Mouse (Mus musculus): Measurements from ENCODE around the gene Jmjd1c. TPM values are rescaled to one million over a fixed set of nuclear protein-coding genes. Genes with fewer than 3 reads are reported as not detected.

Jmjd1c gene
- polyA plus RNA-seq, 1 experiment from 2014 or later, result 15.0 TPM

- Histone ChIP-seq H3K36me3 (replicated peaks; ENCODE audit: insufficient read depth, low read length) (no peaks in the 10 kb centered on the region), H3K4me1 (ENCODE audit: insufficient read depth) (peaks cover 39% of the 10 kb centered on the region), H3K4me2 (ENCODE audit: low read depth, low read length) (no peak overlapping the region), H3K27ac (ENCODE audit: low read depth) (peak overlapping the region; percentile 62), H3K9me3 (ENCODE audit: low read length) (no peaks in the 10 kb centered on the region), H3K9ac (replicated peaks) (no peak overlapping the region), H3K4me3 (ENCODE audit: low read depth, low read length) (no peak overlapping the region), H3K27me3 (ENCODE audit: insufficient read depth, low read length) (no peaks in the 10 kb centered on the region)
- DNase-seq, result no peak
- 51% methylated on average over 3 of the region's 3 CpGs for WGBS (ENCODE audit: insufficient replicate concordance)
- ATAC-seq, result no peak
- no peak for TF ChIP-seq CTCF (IDR thresholded peaks at IDR 0.05; ENCODE audit: low read depth)
- TF ChIP-seq EP300 (IDR thresholded peaks at IDR 0.05; ENCODE audit: low read depth), result no peak
Observed at GRCm38 (mm10) chr10:67184441-67185070, 88.6 kb downstream of the Jmjd1c start.

GRCm38 (mm10) chr10:67185491-67186081 is 89.7 kb downstream of the Jmjd1c start:
- Histone ChIP-seq H3K27me3 (ENCODE audit: insufficient read depth, low read length) (no peaks in the 10 kb centered on the region), H3K4me1 (ENCODE audit: insufficient read depth) (peaks cover 32% of the 10 kb centered on the region), H3K4me2 (ENCODE audit: low read depth, low read length) (peak overlapping the region; percentile 83), H3K27ac (ENCODE audit: low read depth) (peak overlapping the region; percentile 97), H3K36me3 (replicated peaks; ENCODE audit: insufficient read depth, low read length) (peaks cover 4% of the 10 kb centered on the region; the same call in 1 of the 2 replicates), H3K9ac (replicated peaks) (peak overlapping the region; percentile 78), H3K9me3 (ENCODE audit: low read length) (no peaks in the 10 kb centered on the region), H3K4me3 (ENCODE audit: low read depth, low read length) (peak overlapping the region; percentile 73)
- TF ChIP-seq CTCF (IDR thresholded peaks at IDR 0.05; ENCODE audit: low read depth), result peak; percentile 13; the same call in 1 of the 2 replicates
- TF ChIP-seq EP300 (IDR thresholded peaks at IDR 0.05; ENCODE audit: low read depth), result peak; percentile 68
- under 1% methylated on average over 23 of the region's 23 CpGs for WGBS (ENCODE audit: insufficient replicate concordance)
- peak; percentile 76 for DNase-seq
- ATAC-seq, result peak; percentile 94

- peaks cover 26% of the 10 kb centered on the region for H3K4me1 ChIP-seq (ENCODE audit: insufficient read depth)
- no peaks in the 10 kb centered on the region for H3K27me3 ChIP-seq (ENCODE audit: insufficient read depth, low read length)
- peak overlapping the region; percentile 73 for H3K4me3 ChIP-seq (ENCODE audit: low read depth, low read length)
- peak overlapping the region; percentile 83 for H3K4me2 ChIP-seq (ENCODE audit: low read depth, low read length)
- peak overlapping the region; percentile 78 for H3K9ac ChIP-seq (replicated peaks)
- TF ChIP-seq CTCF (IDR thresholded peaks at IDR 0.05; ENCODE audit: low read depth) (no peak), EP300 (IDR thresholded peaks at IDR 0.05; ENCODE audit: low read depth) (no peak)
- no peaks in the 10 kb centered on the region for H3K9me3 ChIP-seq (ENCODE audit: low read length)
- ATAC-seq, result no peak
- DNase-seq, result no peak
- peaks cover 4% of the 10 kb centered on the region; the same call in 1 of the 2 replicates for H3K36me3 ChIP-seq (replicated peaks; ENCODE audit: insufficient read depth, low read length)
- H3K27ac ChIP-seq (ENCODE audit: low read depth), result peak overlapping the region; percentile 97
Observed at GRCm38 (mm10) chr10:67186489-67186888, 90.6 kb downstream of the Jmjd1c start.

GRCm38 (mm10) chr10:67187001-67187453 is 91.1 kb downstream of the Jmjd1c start:
- Histone ChIP-seq H3K9ac (replicated peaks) (peak overlapping the region; percentile 78), H3K4me3 (ENCODE audit: low read depth, low read length) (peak overlapping the region; percentile 73), H3K9me3 (ENCODE audit: low read length) (no peaks in the 10 kb centered on the region), H3K27ac (ENCODE audit: low read depth) (peak overlapping the region; percentile 97), H3K4me1 (ENCODE audit: insufficient read depth) (peaks cover 22% of the 10 kb centered on the region), H3K4me2 (ENCODE audit: low read depth, low read length) (peak overlapping the region; percentile 83), H3K27me3 (ENCODE audit: insufficient read depth, low read length) (no peaks in the 10 kb centered on the region), H3K36me3 (replicated peaks; ENCODE audit: insufficient read depth, low read length) (peaks cover 7% of the 10 kb centered on the region)
- ATAC-seq (no peak), DNase-seq (no peak)
- TF ChIP-seq CTCF (IDR thresholded peaks at IDR 0.05; ENCODE audit: low read depth), result no peak
- no peak for TF ChIP-seq EP300 (IDR thresholded peaks at IDR 0.05; ENCODE audit: low read depth)
- 4% methylated on average over 5 of the region's 5 CpGs for WGBS (ENCODE audit: insufficient replicate concordance)

DNA sequence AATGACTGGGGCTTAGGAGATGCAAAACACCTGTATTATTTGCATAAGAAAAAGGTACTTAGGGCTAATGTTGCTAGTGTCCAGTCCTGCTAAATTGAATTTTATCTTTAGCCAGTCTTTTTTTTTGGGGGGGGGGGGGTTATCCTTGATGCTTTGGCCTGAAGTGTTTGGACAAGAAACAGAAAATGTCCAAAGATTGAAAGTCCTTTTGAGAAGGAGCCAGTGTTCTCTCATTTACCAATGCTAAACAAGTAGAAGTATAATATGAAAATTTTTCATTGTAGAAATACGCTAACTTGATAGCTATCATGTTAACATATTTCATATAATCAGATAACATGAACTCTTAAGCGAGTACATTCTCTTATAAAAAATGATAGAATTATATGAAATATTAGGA is 92.0 kb downstream of the Jmjd1c start:
- 58% methylated on average over 2 of the region's 2 CpGs for WGBS (ENCODE audit: insufficient replicate concordance)
- Histone ChIP-seq H3K4me1 (ENCODE audit: insufficient read depth) (peaks cover 17% of the 10 kb centered on the region), H3K36me3 (replicated peaks; ENCODE audit: insufficient read depth, low read length) (peaks cover 13% of the 10 kb centered on the region), H3K9me3 (ENCODE audit: low read length) (no peaks in the 10 kb centered on the region), H3K27me3 (ENCODE audit: insufficient read depth, low read length) (no peaks in the 10 kb centered on the region), H3K27ac (ENCODE audit: low read depth) (no peak overlapping the region), H3K4me3 (ENCODE audit: low read depth, low read length) (peak overlapping the region; percentile 73), H3K4me2 (ENCODE audit: low read depth, low read length) (peak overlapping the region; percentile 83), H3K9ac (replicated peaks) (peak overlapping the region; percentile 78)
- DNase-seq (no peak), ATAC-seq (no peak)
- TF ChIP-seq CTCF (IDR thresholded peaks at IDR 0.05; ENCODE audit: low read depth), result no peak
- no peak for TF ChIP-seq EP300 (IDR thresholded peaks at IDR 0.05; ENCODE audit: low read depth)

DNA sequence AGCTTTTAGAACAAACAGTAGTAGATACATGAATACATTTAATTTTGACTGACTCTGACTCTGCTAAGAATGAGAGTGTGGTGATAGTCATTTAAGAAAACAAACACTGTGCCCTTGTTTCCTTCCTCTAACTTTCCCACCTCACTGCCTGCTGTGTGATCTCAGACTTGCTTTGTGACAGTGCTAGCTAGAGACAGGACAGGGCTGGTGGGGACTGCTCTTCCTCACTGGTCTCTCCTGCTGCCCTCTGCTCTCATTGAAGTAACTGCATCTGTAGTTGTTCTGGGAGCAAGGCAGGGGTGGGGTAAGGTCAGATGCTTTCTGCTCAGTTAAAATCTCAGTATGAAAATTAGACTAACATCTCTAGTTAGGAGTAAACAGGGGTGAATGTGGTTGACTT is 93.1 kb downstream of the Jmjd1c start:
- Histone ChIP-seq H3K27ac (ENCODE audit: low read depth) (0 out of 2 replicates have a peak overlapping the region, but pooled peaks have one; percentile 1), H3K4me2 (ENCODE audit: low read depth, low read length) (peak overlapping the region; percentile 54), H3K27me3 (ENCODE audit: insufficient read depth, low read length) (no peaks in the 10 kb centered on the region), H3K4me3 (ENCODE audit: low read depth, low read length) (peak overlapping the region; percentile 14), H3K4me1 (ENCODE audit: insufficient read depth) (peaks cover 10% of the 10 kb centered on the region), H3K9ac (replicated peaks) (no peak overlapping the region), H3K9me3 (ENCODE audit: low read length) (no peaks in the 10 kb centered on the region), H3K36me3 (replicated peaks; ENCODE audit: insufficient read depth, low read length) (peaks cover 13% of the 10 kb centered on the region)
- ATAC-seq (no peak), DNase-seq (no peak)
- no peak for TF ChIP-seq EP300 (IDR thresholded peaks at IDR 0.05; ENCODE audit: low read depth)
- TF ChIP-seq CTCF (IDR thresholded peaks at IDR 0.05; ENCODE audit: low read depth), result no peak

All from liver, postnatal 0 days (tissue).